Mouse (Mus musculus): ENCODE measurements around the gene Clcn2.
"Not testable (repeated sequence)": the region's sequence is repeated elsewhere in the genome, so short reads cannot be mapped to it uniquely, and the experiment has no call there.

Gene Clcn2

DNA sequence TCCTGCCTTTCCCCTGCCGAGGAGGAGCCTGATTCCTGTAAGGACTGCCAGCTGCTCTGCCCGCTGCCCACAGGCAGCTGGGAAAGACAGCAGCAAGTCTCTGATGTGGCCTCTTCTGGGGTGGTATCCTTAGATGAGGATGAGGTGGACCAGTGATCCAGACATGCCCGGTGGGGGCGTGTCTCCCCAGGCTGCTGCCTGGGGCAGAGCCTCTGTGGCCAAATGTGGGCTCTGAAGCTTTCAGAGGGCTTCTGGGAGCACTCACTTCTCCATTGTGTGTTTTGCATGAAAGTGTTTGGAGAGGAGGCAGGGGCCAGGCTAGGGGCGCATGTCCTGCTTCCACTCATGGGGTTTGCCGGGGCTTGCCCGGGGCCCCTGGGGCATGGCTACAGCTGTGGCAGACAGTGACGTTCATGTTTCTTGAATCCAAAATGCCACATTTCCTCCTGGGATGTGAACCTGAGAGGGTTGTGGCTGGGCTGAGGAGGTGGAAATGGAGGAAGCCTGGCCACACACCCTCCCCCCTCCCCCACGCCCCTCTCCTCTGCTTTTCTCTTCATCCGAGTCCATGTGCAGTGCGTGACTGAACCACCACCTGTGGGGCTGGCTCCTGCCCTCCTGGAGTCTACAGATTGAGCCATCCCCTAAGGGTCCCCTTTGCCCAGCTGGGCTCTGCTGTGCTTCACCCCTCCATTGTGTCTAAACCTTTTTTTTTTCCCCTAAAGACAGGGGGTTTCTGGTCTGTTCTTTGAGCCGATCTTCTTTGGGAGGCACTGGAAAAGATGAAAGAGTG is 15.6 kb downstream of the Clcn2 start:
- no peak for DNase-seq (ENCODE audit: low spot score)

DNA sequence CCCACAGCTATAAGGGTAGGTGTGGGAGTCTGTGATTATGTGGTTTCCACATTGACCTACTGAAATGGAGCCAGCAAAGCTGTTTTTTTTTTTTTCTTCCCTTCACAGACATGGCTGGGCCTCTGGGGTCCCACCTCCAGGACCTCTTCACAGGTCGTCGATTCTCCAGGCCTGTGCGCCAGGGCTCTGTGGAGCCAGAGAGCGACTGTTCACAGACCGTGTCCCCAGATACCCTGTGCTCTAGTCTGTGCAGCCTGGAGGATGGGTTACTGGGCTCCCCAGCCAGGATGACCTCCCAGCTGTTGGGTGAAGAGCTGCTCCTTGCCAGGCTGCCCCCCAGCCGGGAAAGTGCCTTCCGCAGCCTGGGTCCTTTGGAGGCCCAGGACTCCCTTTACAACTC is 16.2 kb downstream of the Clcn2 start:
- DNase-seq (ENCODE audit: low spot score) = no peak

- DNase-seq (ENCODE audit: low spot score) = no peak
Observed at GRCm38 (mm10) chr16:20700036-20700435, 17.5 kb downstream of the Clcn2 start.

- DNase-seq (ENCODE audit: low spot score) = no peak
Observed at GRCm38 (mm10) chr16:20699266-20699665, 18.3 kb downstream of the Clcn2 start.

DNA sequence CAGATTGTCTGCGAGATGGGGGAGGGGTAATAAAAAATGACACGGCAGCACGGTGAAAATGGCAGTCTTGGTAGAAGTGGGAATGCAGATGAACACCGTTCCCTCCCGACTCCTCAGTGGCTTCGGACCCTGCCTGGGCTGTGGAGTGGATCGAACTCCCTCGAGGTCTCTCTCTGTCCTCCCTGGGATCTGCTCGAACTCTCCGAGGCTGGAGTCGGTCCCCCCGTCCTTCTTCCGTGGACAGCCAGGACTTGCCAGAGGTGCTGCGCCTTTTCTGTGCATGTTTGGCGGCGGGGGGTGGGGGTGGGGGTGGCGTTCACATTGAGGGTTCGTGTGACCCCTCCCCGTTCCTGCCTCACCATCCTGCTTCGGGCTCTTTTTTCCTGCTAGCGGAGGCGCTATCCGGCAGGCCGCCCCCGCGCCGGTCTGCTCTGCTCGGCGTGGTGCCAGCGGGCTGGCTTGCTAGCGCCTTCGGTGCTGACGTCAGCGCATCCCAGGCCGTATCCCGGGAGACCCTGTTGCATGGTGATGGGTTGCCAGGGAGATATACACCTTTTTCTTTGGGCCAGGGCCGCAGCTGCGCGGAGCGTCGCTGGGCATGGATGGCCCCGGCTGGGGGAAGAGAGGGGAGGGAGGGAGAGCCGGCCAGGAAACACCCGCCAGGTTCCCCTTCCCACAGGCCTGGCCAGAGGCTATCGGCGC is 21.8 kb downstream of the Clcn2 start:
- peak; percentile 87 for DNase-seq (ENCODE audit: low spot score)

- DNase-seq (ENCODE audit: low spot score) = no peak
Observed at GRCm38 (mm10) chr16:20694781-20695180, 22.8 kb downstream of the Clcn2 start.

GRCm38 (mm10) chr16:20693111-20693701 is 24.3 kb downstream of the Clcn2 start, which contains the start of gene Fam131a:
Gene Fam131a, plus strand, starts transcription at chr16:20693241.
- peak; percentile 78 for DNase-seq (ENCODE audit: low spot score)

DNA sequence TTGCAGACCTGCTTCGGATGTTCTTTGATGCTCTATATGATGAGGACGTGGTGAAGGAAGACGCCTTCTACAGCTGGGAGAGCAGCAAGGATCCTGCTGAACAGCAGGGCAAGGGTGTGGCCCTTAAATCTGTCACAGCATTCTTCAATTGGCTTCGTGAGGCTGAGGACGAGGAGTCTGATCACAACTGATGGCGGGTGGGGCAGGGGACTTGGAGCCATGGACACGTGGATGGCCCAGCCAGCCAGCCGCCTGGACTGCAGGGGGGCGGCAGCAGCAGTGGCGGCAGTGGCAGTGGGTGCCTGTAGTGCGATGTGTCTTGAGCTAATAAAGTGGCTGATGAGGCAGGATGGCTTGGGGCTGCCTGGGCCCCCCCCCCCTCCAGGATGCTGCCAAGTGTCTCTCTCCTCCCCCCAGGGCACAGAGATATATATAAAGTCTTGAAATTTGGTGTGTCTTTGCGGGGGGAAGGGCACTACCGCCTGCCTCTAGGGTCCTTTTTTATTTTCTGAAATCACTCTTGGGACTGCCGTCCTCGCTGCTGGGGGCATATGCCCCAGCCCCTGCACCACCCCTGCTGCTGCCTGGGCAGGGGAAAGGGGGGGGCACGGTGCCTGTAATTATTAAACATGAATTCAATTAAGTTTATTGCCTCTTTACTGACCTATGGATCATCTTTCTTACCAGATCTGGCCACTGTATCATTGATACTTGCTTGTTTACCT is 25.1 kb downstream of the Clcn2 start:
- DNase-seq (ENCODE audit: low spot score) = no peak

- no peak for DNase-seq (ENCODE audit: low spot score)
Observed at GRCm38 (mm10) chr16:20691617-20692016, 25.9 kb downstream of the Clcn2 start.

DNA sequence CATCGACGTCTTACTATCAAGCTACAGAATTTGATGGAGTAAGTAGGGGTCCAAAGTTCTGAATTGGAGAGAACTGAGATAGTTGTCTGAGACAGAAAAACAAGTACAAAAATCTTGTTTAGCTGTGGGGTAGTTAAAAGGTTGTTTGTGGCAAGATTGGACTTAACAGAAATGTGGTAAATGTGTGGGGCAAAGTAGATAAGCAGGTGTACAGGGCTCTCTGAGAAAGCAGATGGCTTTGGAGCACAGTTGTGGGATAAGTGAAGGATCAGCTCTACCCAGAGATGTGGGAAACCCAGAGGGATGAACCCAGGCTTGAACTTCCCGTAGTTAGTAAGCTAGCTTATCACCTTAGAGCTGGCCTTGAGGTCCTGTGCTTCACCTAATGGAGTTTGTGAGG is 26.8 kb downstream of the Clcn2 start:
- DNase-seq (ENCODE audit: low spot score) = no peak

DNA sequence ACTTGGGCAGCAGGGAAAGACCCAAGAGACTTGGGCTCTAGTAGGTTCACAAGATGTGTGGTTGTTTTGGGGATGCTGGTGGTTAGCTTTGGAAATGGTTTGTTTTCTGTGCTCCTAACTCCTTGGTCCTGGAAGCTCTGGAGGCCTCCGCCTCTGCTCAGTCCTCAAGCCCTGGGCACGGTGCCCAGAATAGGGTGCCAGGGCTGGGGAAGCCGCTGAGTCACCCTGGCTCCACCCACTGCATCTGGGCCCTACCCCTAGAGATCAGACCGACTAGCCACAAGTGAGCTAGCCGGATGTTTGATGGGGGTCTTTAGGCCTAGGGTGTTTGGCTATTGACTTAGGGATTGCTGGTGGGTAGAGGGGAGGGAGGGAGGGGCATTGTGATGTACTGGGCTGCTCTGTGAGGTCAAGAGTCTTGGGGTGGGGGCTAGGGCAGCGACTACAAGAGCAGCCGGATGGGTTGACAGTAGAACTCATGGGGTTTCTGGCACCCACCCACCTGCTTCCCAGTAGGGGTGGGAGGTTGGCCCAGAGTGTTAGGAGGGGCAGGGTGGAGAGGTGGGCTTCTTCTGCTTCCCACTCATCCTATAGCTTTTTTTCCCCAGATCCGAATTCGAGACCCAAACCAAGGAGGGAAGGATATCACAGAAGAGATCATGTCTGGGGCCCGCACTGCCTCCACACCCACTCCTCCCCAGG is 39.4 kb downstream of the Clcn2 start:
- peak; percentile 52 for DNase-seq (ENCODE audit: low spot score)

- no peak for DNase-seq (ENCODE audit: low spot score)
Observed at GRCm38 (mm10) chr16:20677380-20677779, 40.2 kb downstream of the Clcn2 start.

GRCm38 (mm10) chr16:20676702-20677101 is 40.8 kb downstream of the Clcn2 start:
- no peak for DNase-seq (ENCODE audit: low spot score)

GRCm38 (mm10) chr16:20675213-20675612 is 42.3 kb downstream of the Clcn2 start:
- no peak for DNase-seq (ENCODE audit: low spot score)

- DNase-seq (ENCODE audit: low spot score) = no peak
Observed at GRCm38 (mm10) chr16:20673706-20674303, 43.7 kb downstream of the Clcn2 start.

DNA sequence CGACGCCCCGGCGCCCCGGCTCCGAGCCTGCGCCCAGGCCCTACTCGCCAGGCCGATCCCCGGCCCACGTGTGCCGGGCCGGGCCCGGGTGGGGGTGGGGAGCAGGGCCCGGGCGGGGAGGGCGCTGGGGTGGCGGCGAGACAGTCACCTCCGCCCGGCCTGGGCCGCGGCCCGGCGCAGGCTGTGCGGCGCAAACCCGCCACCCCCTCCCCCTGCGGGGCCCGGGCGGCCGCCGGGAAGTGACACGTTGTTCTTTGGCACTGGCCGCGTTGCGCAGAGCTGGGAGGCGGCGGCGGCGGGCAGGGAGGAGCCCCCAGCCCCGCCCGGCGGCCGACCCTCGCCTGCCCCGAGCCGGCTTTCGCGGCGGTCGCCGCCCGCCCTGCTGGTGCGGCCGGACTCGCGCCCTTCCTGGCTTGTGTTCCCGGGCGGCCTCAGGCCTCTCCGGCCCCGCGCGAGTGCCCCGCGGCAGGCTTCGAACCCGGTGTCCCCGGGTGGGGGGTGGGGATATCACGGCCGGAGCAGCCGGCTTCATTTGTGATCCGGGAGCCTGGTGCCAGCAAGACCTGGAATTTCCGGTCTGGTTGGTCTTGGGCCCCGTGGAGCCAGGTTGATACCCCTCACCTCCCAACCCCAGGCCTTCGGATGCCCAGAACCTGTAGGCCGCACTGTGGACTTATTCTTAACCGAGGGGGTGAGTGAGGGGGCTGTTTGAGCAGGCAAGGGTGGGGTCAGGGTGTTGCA is 44.4 kb downstream of the Clcn2 start:
- peak; percentile 42 for DNase-seq (ENCODE audit: low spot score)

GRCm38 (mm10) chr16:20672500-20672902 is 45.0 kb downstream of the Clcn2 start:
- DNase-seq (ENCODE audit: low spot score) = peak; percentile 94

DNA sequence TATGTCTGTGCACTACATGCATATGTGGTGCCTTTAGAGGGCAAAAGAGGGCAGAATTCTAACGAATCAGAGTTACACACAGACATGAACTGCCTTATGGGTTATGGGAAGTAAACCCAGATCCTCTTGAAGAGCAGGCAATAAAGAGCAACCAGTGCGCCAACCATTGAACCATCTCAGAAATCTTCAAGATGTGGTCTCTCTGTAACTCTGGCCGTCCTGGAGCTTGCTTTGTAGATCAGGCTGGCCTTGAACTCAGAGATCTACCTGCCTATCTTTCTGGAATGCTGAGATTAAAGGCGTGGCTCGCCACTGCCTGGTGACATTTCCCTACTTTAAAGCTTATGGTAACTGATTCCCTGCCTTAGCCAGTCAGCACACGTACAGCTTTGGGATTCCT is 45.7 kb downstream of the Clcn2 start:
- DNase-seq (ENCODE audit: low spot score) = no peak

- no peak for DNase-seq (ENCODE audit: low spot score)
Observed at GRCm38 (mm10) chr16:20670291-20670690, 47.3 kb downstream of the Clcn2 start.

- DNase-seq (ENCODE audit: low spot score) = not testable (repeated sequence)
Observed at GRCm38 (mm10) chr16:20668013-20668412, 49.5 kb downstream of the Clcn2 start, which contains the start of gene Eif4g1. Gene Eif4g1, plus strand, starts transcription at chr16:20668313.
